Mouse (Mus musculus): ENCODE results near the gene Ube2d3.

GRCm38 (mm10) chr3:135437758-135438495 lies at the start of gene Ube2d3:
- TF ChIP-seq CTCF (IDR thresholded peaks at IDR 0.05; ENCODE audit: extremely low read depth, insufficient read length, insufficient replicate concordance, low read depth, low read length) (no peak), POLR2A (IDR thresholded peaks at IDR 0.05; ENCODE audit: low read depth, low read length) (peak; percentile 65)

All from small intestine, adult 2 months (tissue).